8 mouse cellular contexts compared by ENCODE assay signal in genomic region chr9:31279306-31279705, GRCm38 (mm10). TPM values are rescaled to one million over a fixed set of nuclear protein-coding genes. Genes with fewer than 3 reads are reported as not detected.
A peak's percentile ranks its signal among the peaks of the same experiment; 100 is the strongest.
DNase-seq lines count a peak whose midpoint lies in the region; ATAC-seq and TF ChIP-seq lines count a peak whose summit lies in the region.

No protein-coding gene starts in this region.

- ATAC-seq in embryonic facial prominence, embryonic 14.5 days (ENCODE audit: low read depth): no peak
- ATAC-seq in intestine, embryonic 15.5 days: no peak
- no peak for ATAC-seq in neural tube, embryonic 12.5 days (ENCODE audit: low FRiP score, low read depth)

- peak overlapping the region; percentile 69 for H3K4me2 ChIP-seq in embryonic facial prominence, embryonic 14.5 days (ENCODE audit: low read depth, low read length)
- H3K4me2 ChIP-seq in intestine, embryonic 15.5 days (replicated peaks): peak overlapping the region; percentile 85
- H3K4me2 ChIP-seq in neural tube, embryonic 12.5 days (replicated peaks): peak overlapping the region; percentile 66

- peaks cover 4% of the 10 kb centered on the region for H3K4me1 ChIP-seq in lung, adult 2 months (ENCODE audit: control insufficient read depth, insufficient read depth, low read length)
- peaks cover 17% of the 10 kb centered on the region for H3K4me1 ChIP-seq in embryonic facial prominence, embryonic 14.5 days (ENCODE audit: control insufficient read depth, insufficient read depth, low read length)
- H3K4me1 ChIP-seq in intestine, embryonic 15.5 days (replicated peaks): peaks cover 19% of the 10 kb centered on the region; the same call in 1 of the 2 replicates
- H3K4me1 ChIP-seq in neural tube, embryonic 12.5 days: peaks cover 20% of the 10 kb centered on the region

- peak overlapping the region; percentile 96 for H3K27ac ChIP-seq in embryonic facial prominence, embryonic 14.5 days (replicated peaks; ENCODE audit: low read depth, low read length)
- peak overlapping the region; percentile 99 for H3K27ac ChIP-seq in intestine, embryonic 15.5 days
- peak overlapping the region; percentile 98 for H3K27ac ChIP-seq in neural tube, embryonic 12.5 days

- no peaks in the 10 kb centered on the region for H3K36me3 ChIP-seq in embryonic facial prominence, embryonic 14.5 days (ENCODE audit: control insufficient read depth, insufficient read depth, low read length)
- H3K36me3 ChIP-seq in intestine, embryonic 15.5 days: no peaks in the 10 kb centered on the region
- H3K36me3 ChIP-seq in neural tube, embryonic 12.5 days: no peaks in the 10 kb centered on the region

- H3K9ac ChIP-seq in embryonic facial prominence, embryonic 14.5 days (ENCODE audit: low read depth, low read length): peak overlapping the region; percentile 95
- H3K9ac ChIP-seq in intestine, embryonic 15.5 days: peak overlapping the region; percentile 96
- peak overlapping the region; percentile 95 for H3K9ac ChIP-seq in neural tube, embryonic 12.5 days

- H3K27me3 ChIP-seq in embryonic facial prominence, embryonic 14.5 days (replicated peaks; ENCODE audit: control insufficient read depth, insufficient read depth, low read length): no peaks in the 10 kb centered on the region
- no peaks in the 10 kb centered on the region for H3K27me3 ChIP-seq in intestine, embryonic 15.5 days (replicated peaks)
- H3K27me3 ChIP-seq in neural tube, embryonic 12.5 days (replicated peaks): no peaks in the 10 kb centered on the region

- no peak for DNase-seq in lung, adult 2 months
- no peak for DNase-seq in lung, postnatal 25 days (ENCODE audit: low spot score)
- no peak for DNase-seq in embryonic facial prominence, embryonic 14.5 days (ENCODE audit: low spot score)
- no peak for DNase-seq in cerebellum, postnatal 36 days
- no peak for DNase-seq in ovary, adult 18-20 months (ENCODE audit: low spot score)
- no peak for DNase-seq in embryo, embryonic 11 days

- WGBS in lung, adult 2 months: 52% methylated on average over 2 of the region's 2 CpGs
- 56% methylated on average over 2 of the region's 2 CpGs for WGBS in embryonic facial prominence, embryonic 14.5 days
- 50% methylated on average over 2 of the region's 2 CpGs for WGBS in intestine, embryonic 15.5 days
- 57% methylated on average over 2 of the region's 2 CpGs for WGBS in neural tube, embryonic 12.5 days

- peak overlapping the region; percentile 97 for H3K4me3 ChIP-seq in lung, adult 2 months (replicated peaks; ENCODE audit: extremely low read depth, low read depth, low read length)
- peak overlapping the region; percentile 67 for H3K4me3 ChIP-seq in embryonic facial prominence, embryonic 14.5 days (ENCODE audit: low read depth, low read length)
- H3K4me3 ChIP-seq in intestine, embryonic 15.5 days (replicated peaks): peak overlapping the region; percentile 77
- peak overlapping the region; percentile 84 for H3K4me3 ChIP-seq in neural tube, embryonic 12.5 days

- no peaks in the 10 kb centered on the region for H3K9me3 ChIP-seq in embryonic facial prominence, embryonic 14.5 days (ENCODE audit: control insufficient read depth, low read length)
- no peaks in the 10 kb centered on the region for H3K9me3 ChIP-seq in intestine, embryonic 15.5 days
- H3K9me3 ChIP-seq in neural tube, embryonic 12.5 days: no peaks in the 10 kb centered on the region

- no peak for TF ChIP-seq POLR2A in lung, adult 2 months (IDR thresholded peaks at IDR 0.05; ENCODE audit: borderline replicate concordance, extremely low read depth, low read depth, low read length)

- TF ChIP-seq CTCF in lung, adult 2 months (IDR thresholded peaks at IDR 0.05; ENCODE audit: insufficient read depth, low read length): no peak

RNA-seq across cellular contexts. Expression of gene Prdm10, which starts 1.0 kb away (rescaled TPM):
- 6.3 and 7.3 TPM in 2 replicates for polyA plus RNA-seq in lung, adult 2 months (2012; rRNA removed)
- polyA plus RNA-seq in embryonic facial prominence, embryonic 14.5 days (2014; fragmentation: Nextera tagmentation; extraction: Ambion mirVana): 4.8 and 5.4 TPM in 2 replicates
- 3.9 and 4.1 TPM in 2 replicates for polyA plus RNA-seq in intestine, embryonic 15.5 days (2015; fragmentation: Nextera tagmentation; extraction: Ambion mirVana)
- 6.5 and 8.0 TPM in 2 replicates for polyA plus RNA-seq in neural tube, embryonic 12.5 days (2016; fragmentation: Nextera tagmentation; extraction: Ambion mirVana)
